Mouse (Mus musculus) stomach, postnatal 0 days (tissue): ENCODE measurements around the gene Gm17654.
"Not testable (repeated sequence)": the region's sequence is repeated elsewhere in the genome, so short reads cannot be mapped to it uniquely, and the experiment has no call there.

Experiments
- CTCF ChIP-seq: IDR thresholded peaks from 2 replicates; pipeline ENCODE4 v1.5.1; 2016; ENCODE audit warnings: antibody characterized with exemption, low read depth, mild to moderate bottlenecking, moderate library complexity
- EP300 ChIP-seq: optimal IDR thresholded peaks from 2 replicates; pipeline ENCODE3; 2016; ENCODE audit warnings: antibody characterized with exemption

GRCm38 (mm10) chr14:43532011-43532383, 46.9 kb downstream of the Gm17654 start:
- not testable (repeated sequence) for TF ChIP-seq CTCF, EP300
